Mouse (Mus musculus) midbrain, embryonic 16.5 days (tissue): ENCODE measurements around the gene Ipo8. TPM values are rescaled to one million over a fixed set of nuclear protein-coding genes. Genes with fewer than 3 reads are reported as not detected.
A peak's percentile ranks its signal among the peaks of the same experiment; 100 is the strongest.

Experiments
- ATAC-seq: fragments of 200-750 bp; cut with Nextera tagmentation; 2 replicates; pipeline ENCODE4 v1.8.0; 2017; ENCODE audit warnings: moderate TSS enrichment
- H3K27ac ChIP-seq: fragments of 300-500 bp; sonication (generic); 2 replicates; pipeline ENCODE4 v1.5.1; 2014; ENCODE audit warnings: mild to moderate bottlenecking, low read length, mixed read lengths
- H3K27me3 ChIP-seq: fragments of 300-500 bp; sonication (generic); 2 replicates; pipeline ENCODE4 v1.6.1; 2014; ENCODE audit warnings: low read depth, low read length, mixed read lengths; ENCODE audit not compliant: control insufficient read depth, insufficient read depth
- H3K36me3 ChIP-seq: fragments of 300-500 bp; sonication (generic); 2 replicates; pipeline ENCODE4 v1.6.1; 2014; ENCODE audit warnings: mild to moderate bottlenecking, low read length, moderate library complexity, mixed read lengths; ENCODE audit not compliant: control insufficient read depth, insufficient read depth
- H3K4me1 ChIP-seq: fragments of 300-500 bp; sonication (generic); 2 replicates; pipeline ENCODE4 v1.6.1; 2014; ENCODE audit warnings: mild to moderate bottlenecking, low read length, mixed read lengths; ENCODE audit not compliant: control insufficient read depth, insufficient read depth
- H3K4me2 ChIP-seq: fragments of 300-500 bp; sonication (generic); 2 replicates; pipeline ENCODE4 v1.6.1; 2014; ENCODE audit warnings: mild to moderate bottlenecking, low read length, mixed read lengths
- H3K4me3 ChIP-seq: fragments of 300-500 bp; sonication (generic); 2 replicates; pipeline ENCODE4 v1.5.1; 2014; ENCODE audit warnings: low read depth, mild to moderate bottlenecking, low read length, moderate library complexity, mixed read lengths
- H3K9ac ChIP-seq: fragments of 300-500 bp; sonication (generic); 2 replicates; pipeline ENCODE4 v1.6.1; 2014; ENCODE audit warnings: low read depth, low read length, mixed read lengths
- H3K9me3 ChIP-seq: fragments of 300-500 bp; sonication (generic); replicated peaks from 2 replicates; pipeline ENCODE4 v1.6.1; 2014; ENCODE audit warnings: mild to moderate bottlenecking, low read length, mixed read lengths; ENCODE audit not compliant: control insufficient read depth, poor library complexity, severe bottlenecking
- WGBS: fragments of 180-500 bp; shearing (Covaris S2); extraction: QIAGEN DNeasy Blood & Tissue Kit; methylation state at CpG from one replicate; pipeline ENCODE4 v1.1.7; 2014; 5-methylcytosine and 5-hydroxymethylcytosine counted together
- polyA plus RNA-seq: library from polyadenylated mRNA; unstranded; fragments of >200 nt; fragmentation: Nextera tagmentation; extraction: Ambion mirVana; gene quantifications from 2 replicates; pipeline ENCODE4 v1.2.1, GENCODE M21; 2015

The Ipo8 gene
- 16.2 and 16.7 TPM in 2 replicates for polyA plus RNA-seq

- Histone ChIP-seq H3K9ac (peak within 1 kb of the TSS; percentile 75), H3K4me2 (peak within 1 kb of the TSS; percentile 96), H3K4me3 (peak within 1 kb of the TSS; percentile 87), H3K9me3 (no peaks in the 10 kb centered on the region), H3K36me3 (no peaks in the 10 kb centered on the region), H3K4me1 (peaks cover 14% of the 10 kb centered on the region), H3K27ac (peak within 1 kb of the TSS; percentile 66), H3K27me3 (no peaks in the 10 kb centered on the region)
- under 1% methylated on average over 47 of the region's 47 CpGs for WGBS
- peak; percentile 100 for ATAC-seq
These were observed at the start of gene Ipo8 for GRCm38 (mm10) chr6:148830748-148831727. Ipo8 (minus strand) TSS chr6:148831467.

- no peak overlapping the region for H3K4me2 ChIP-seq
- no peak overlapping the region for H3K27ac ChIP-seq
- no peaks in the 10 kb centered on the region for H3K4me1 ChIP-seq
- H3K9me3 ChIP-seq = no peaks in the 10 kb centered on the region
- 0 out of 2 replicates have a peak, but pooled peaks cover 3% of the 10 kb centered on the region for H3K36me3 ChIP-seq
- H3K9ac ChIP-seq = no peak overlapping the region
- ATAC-seq = no peak
- WGBS = 93% methylated on average over 1 of the region's 1 CpGs
- H3K27me3 ChIP-seq = no peaks in the 10 kb centered on the region
- H3K4me3 ChIP-seq = no peak overlapping the region
These were observed 42.6 kb upstream of the Ipo8 start for GRCm38 (mm10) chr6:148873911-148874310.

- H3K27me3 ChIP-seq = no peaks in the 10 kb centered on the region
- H3K4me1 ChIP-seq = no peaks in the 10 kb centered on the region
- H3K4me3 ChIP-seq = no peak overlapping the region
- no peaks in the 10 kb centered on the region for H3K9me3 ChIP-seq
- H3K4me2 ChIP-seq = no peak overlapping the region
- no peak for ATAC-seq
- no peak overlapping the region for H3K27ac ChIP-seq
- H3K9ac ChIP-seq = no peak overlapping the region
- peaks cover 4% of the 10 kb centered on the region; the same call in 1 of the 2 replicates for H3K36me3 ChIP-seq
These were observed 14.4 kb upstream of the Ipo8 start for GRCm38 (mm10) chr6:148845629-148846028.

GRCm38 (mm10) chr6:148841760-148842159, 10.5 kb upstream of the Ipo8 start:
- Histone ChIP-seq H3K9me3 (no peaks in the 10 kb centered on the region), H3K4me1 (no peaks in the 10 kb centered on the region), H3K4me2 (no peak overlapping the region), H3K27ac (no peak overlapping the region), H3K9ac (no peak overlapping the region), H3K36me3 (peaks cover 4% of the 10 kb centered on the region; the same call in 1 of the 2 replicates), H3K27me3 (no peaks in the 10 kb centered on the region), H3K4me3 (no peak overlapping the region)
- ATAC-seq = no peak
- 98% methylated on average over 1 of the region's 1 CpGs for WGBS

GRCm38 (mm10) chr6:148838460-148838859, 7.2 kb upstream of the Ipo8 start:
- H3K27me3 ChIP-seq = no peaks in the 10 kb centered on the region
- no peak overlapping the region for H3K4me2 ChIP-seq
- no peaks in the 10 kb centered on the region for H3K9me3 ChIP-seq
- H3K9ac ChIP-seq = no peak overlapping the region
- no peak for ATAC-seq
- H3K4me1 ChIP-seq = no peaks in the 10 kb centered on the region
- no peak overlapping the region for H3K27ac ChIP-seq
- H3K36me3 ChIP-seq = peaks cover 4% of the 10 kb centered on the region; the same call in 1 of the 2 replicates
- H3K4me3 ChIP-seq = no peak overlapping the region

- Histone ChIP-seq H3K4me1 (peaks cover 14% of the 10 kb centered on the region), H3K4me2 (peak overlapping the region; percentile 59), H3K9me3 (no peaks in the 10 kb centered on the region), H3K4me3 (peak overlapping the region; percentile 87), H3K27ac (no peak overlapping the region; the same call in 1 of the 2 replicates), H3K36me3 (no peaks in the 10 kb centered on the region), H3K9ac (peak overlapping the region; percentile 75; the same call in 1 of the 2 replicates), H3K27me3 (no peaks in the 10 kb centered on the region)
- 0 out of 2 replicates have a peak, but pooled peaks have one; percentile 1 for ATAC-seq
- WGBS = 32% methylated on average over 3 of the region's 3 CpGs
These were observed 458 bp upstream of the Ipo8 start for GRCm38 (mm10) chr6:148831728-148832121.

- 0% methylated on average over 3 of the region's 3 CpGs for WGBS
- Histone ChIP-seq H3K9ac (peak overlapping the region; percentile 75), H3K36me3 (no peaks in the 10 kb centered on the region), H3K9me3 (no peaks in the 10 kb centered on the region), H3K4me2 (peak overlapping the region; percentile 96), H3K4me1 (peaks cover 14% of the 10 kb centered on the region), H3K27ac (no peak overlapping the region), H3K4me3 (peak overlapping the region; percentile 87), H3K27me3 (no peaks in the 10 kb centered on the region)
- ATAC-seq = no peak
These were observed 916 bp downstream of the Ipo8 start for GRCm38 (mm10) chr6:148830355-148830747.

- no peak overlapping the region for H3K4me2 ChIP-seq
- H3K4me1 ChIP-seq = peaks cover 11% of the 10 kb centered on the region
- peaks cover 7% of the 10 kb centered on the region; the same call in 1 of the 2 replicates for H3K36me3 ChIP-seq
- H3K4me3 ChIP-seq = no peak overlapping the region
- H3K9me3 ChIP-seq = no peaks in the 10 kb centered on the region
- H3K27ac ChIP-seq = no peak overlapping the region
- no peaks in the 10 kb centered on the region for H3K27me3 ChIP-seq
- no peak overlapping the region for H3K9ac ChIP-seq
- 92% methylated on average over 4 of the region's 4 CpGs for WGBS
- no peak for ATAC-seq
These were observed 5.1 kb downstream of the Ipo8 start for GRCm38 (mm10) chr6:148826119-148826518.
